Mouse (Mus musculus) heart, adult 2 months (tissue): ENCODE measurements around the gene Olfr1387.

Experiments
- EP300 ChIP-seq: fragments of 200-500 bp; IDR thresholded peaks from 2 replicates; pipeline ENCODE4 v1.6.1; 2011; ENCODE audit warnings: low read depth, low read length, control low read depth; ENCODE audit not compliant: insufficient read depth
- POLR2A ChIP-seq: fragments of 200-500 bp; IDR thresholded peaks from 2 replicates; pipeline ENCODE4 v1.6.1; 2011; ENCODE audit warnings: mild to moderate bottlenecking, low read depth, low read length, control low read depth; ENCODE audit not compliant: insufficient read depth

GRCm38 (mm10) chr11:49436411-49436810 is 18.7 kb upstream of the Olfr1387 start, which contains the start of gene Olfr1388:
- no peak for TF ChIP-seq EP300
- TF ChIP-seq POLR2A, result no peak
